Mouse (Mus musculus) heart, adult 2 months (tissue): ENCODE measurements around the gene Dido1.

ENCODE experiments used
- CTCF ChIP-seq: fragments of 200-600 bp; IDR thresholded peaks from 2 replicates; pipeline ENCODE4 v1.8.1; 2022; ENCODE audit warnings: antibody characterized with exemption, mild to moderate bottlenecking, moderate library complexity
- EP300 ChIP-seq: fragments of 200-500 bp; IDR thresholded peaks from 2 replicates; pipeline ENCODE4 v1.6.1; 2011; ENCODE audit warnings: low read depth, low read length, control low read depth; ENCODE audit not compliant: insufficient read depth
- POLR2A ChIP-seq: fragments of 200-500 bp; IDR thresholded peaks from 2 replicates; pipeline ENCODE4 v1.6.1; 2011; ENCODE audit warnings: mild to moderate bottlenecking, low read depth, low read length, control low read depth; ENCODE audit not compliant: insufficient read depth

DNA sequence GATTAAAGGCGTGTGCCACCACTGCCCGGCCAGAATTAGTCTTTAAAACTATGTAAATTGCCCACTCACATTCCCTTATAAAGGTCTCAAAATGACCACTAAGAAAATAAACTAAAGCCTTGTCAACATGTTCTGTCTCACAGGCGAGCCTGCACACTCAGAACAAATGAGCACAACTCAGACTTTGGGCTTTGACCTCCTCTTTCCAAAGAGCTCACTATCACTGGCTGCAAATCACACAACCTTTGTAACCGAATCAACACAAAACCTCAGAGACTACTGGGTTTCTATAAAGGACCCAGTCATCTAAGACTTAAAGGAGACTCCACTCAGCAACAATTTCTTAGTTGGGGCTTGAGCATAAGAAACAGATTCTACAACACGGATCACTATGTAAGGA lies 9.3 kb downstream of the Dido1 start:
- TF ChIP-seq CTCF (no peak), POLR2A (no peak), EP300 (no peak)
